Mouse (Mus musculus) forebrain, embryonic 16.5 days (tissue): ENCODE measurements around the gene 1700017B05Rik. TPM values are rescaled to one million over a fixed set of nuclear protein-coding genes. Genes with fewer than 3 reads are reported as not detected.
A peak's percentile ranks its signal among the peaks of the same experiment; 100 is the strongest.
"Not testable (repeated sequence)": the region's sequence is repeated elsewhere in the genome, so short reads cannot be mapped to it uniquely, and the experiment has no call there.

Experiments used
- ATAC-seq: fragments of 200-750 bp; cut with Nextera tagmentation; 2 replicates; pipeline ENCODE4 v1.8.0; 2017; ENCODE audit warnings: mild to moderate bottlenecking, moderate library complexity
- H3K27ac ChIP-seq: fragments of 300-500 bp; sonication (generic); 2 replicates; pipeline ENCODE4 v1.5.1; 2014; ENCODE audit warnings: low read length, control low read depth
- H3K27me3 ChIP-seq: fragments of 300-500 bp; sonication (generic); replicated peaks from 2 replicates; pipeline ENCODE4 v1.6.1; 2014; ENCODE audit warnings: low read length; ENCODE audit not compliant: control insufficient read depth, insufficient read depth
- H3K36me3 ChIP-seq: fragments of 300-500 bp; sonication (generic); 2 replicates; pipeline ENCODE4 v1.6.1; 2014; ENCODE audit not compliant: control insufficient read depth, insufficient read depth
- H3K4me1 ChIP-seq: fragments of 300-500 bp; sonication (generic); replicated peaks from 2 replicates; pipeline ENCODE4 v1.6.1; 2014; ENCODE audit warnings: low read length; ENCODE audit not compliant: control insufficient read depth, insufficient read depth
- H3K4me2 ChIP-seq: fragments of 300-500 bp; sonication (generic); 2 replicates; pipeline ENCODE4 v1.6.1; 2014; ENCODE audit warnings: mild to moderate bottlenecking, low read length, control low read depth
- H3K4me3 ChIP-seq: fragments of 300-500 bp; sonication (generic); replicated peaks from 2 replicates; pipeline ENCODE4 v1.5.1; 2014; ENCODE audit warnings: mild to moderate bottlenecking, low read length, control low read depth
- H3K9ac ChIP-seq: fragments of 300-500 bp; sonication (generic); replicated peaks from 2 replicates; pipeline ENCODE4 v1.6.1; 2014; ENCODE audit warnings: low read depth, low read length, control low read depth
- H3K9me3 ChIP-seq: fragments of 300-500 bp; sonication (generic); 2 replicates; pipeline ENCODE4 v1.6.1; 2016; ENCODE audit warnings: low read length; ENCODE audit not compliant: control insufficient read depth
- WGBS: fragments of 180-500 bp; shearing (Covaris S2); extraction: QIAGEN DNeasy Blood & Tissue Kit; methylation state at CpG from one replicate; pipeline ENCODE4 v1.1.7; 2014; 5-methylcytosine and 5-hydroxymethylcytosine counted together
- polyA plus RNA-seq: library from polyadenylated mRNA; unstranded; fragments of >200 nt; fragmentation: Nextera tagmentation; extraction: Ambion mirVana; gene quantifications from 2 replicates; pipeline ENCODE4 v1.2.1, GENCODE M21; 2015

The 1700017B05Rik gene
- polyA plus RNA-seq, result 4.7 and 5.6 TPM in 2 replicates

- peak; percentile 79 for ATAC-seq
- Histone ChIP-seq H3K4me2 (peak within 1 kb of the TSS; percentile 98), H3K4me3 (peak within 1 kb of the TSS; percentile 68), H3K27ac (no peak within 1 kb of the TSS), H3K36me3 (no peaks in the 10 kb centered on the region), H3K4me1 (peaks cover 11% of the 10 kb centered on the region), H3K9ac (peak within 1 kb of the TSS; percentile 75), H3K27me3 (0 out of 2 replicates have a peak, but pooled peaks cover 4% of the 10 kb centered on the region), H3K9me3 (no peaks in the 10 kb centered on the region)
- under 1% methylated on average over 71 of the region's 87 CpGs for WGBS
These were observed at the start of gene 1700017B05Rik for GRCm38 (mm10) chr9:57261913-57262794. 1700017B05Rik (minus strand) TSS chr9:57262612.

GRCm38 (mm10) chr9:57310895-57311294 is 48.5 kb upstream of the 1700017B05Rik start:
- Histone ChIP-seq H3K27ac (no peak overlapping the region), H3K27me3 (no peaks in the 10 kb centered on the region), H3K4me1 (no peaks in the 10 kb centered on the region), H3K4me3 (no peak overlapping the region), H3K9ac (no peak overlapping the region), H3K9me3 (no peaks in the 10 kb centered on the region), H3K4me2 (no peak overlapping the region), H3K36me3 (no peaks in the 10 kb centered on the region)
- 81% methylated on average over 2 of the region's 2 CpGs for WGBS
- no peak for ATAC-seq

- Histone ChIP-seq H3K9ac (no peak overlapping the region), H3K27me3 (no peaks in the 10 kb centered on the region), H3K27ac (no peak overlapping the region), H3K4me3 (no peak overlapping the region), H3K4me2 (no peak overlapping the region), H3K36me3 (no peaks in the 10 kb centered on the region), H3K4me1 (no peaks in the 10 kb centered on the region), H3K9me3 (no peaks in the 10 kb centered on the region)
- 97% methylated on average over 4 of the region's 4 CpGs for WGBS
- no peak for ATAC-seq
These were observed 46.9 kb upstream of the 1700017B05Rik start for GRCm38 (mm10) chr9:57309353-57309752.

- H3K27ac ChIP-seq, result no peak overlapping the region
- no peaks in the 10 kb centered on the region for H3K36me3 ChIP-seq
- H3K4me1 ChIP-seq, result no peaks in the 10 kb centered on the region
- H3K9me3 ChIP-seq, result no peaks in the 10 kb centered on the region
- no peak overlapping the region for H3K4me2 ChIP-seq
- no peak overlapping the region for H3K9ac ChIP-seq
- H3K27me3 ChIP-seq, result no peaks in the 10 kb centered on the region
- no peak overlapping the region for H3K4me3 ChIP-seq
- ATAC-seq, result no peak
- WGBS, result 86% methylated on average over 4 of the region's 4 CpGs
These were observed 45.0 kb upstream of the 1700017B05Rik start for GRCm38 (mm10) chr9:57307456-57307855.

- ATAC-seq, H3K27ac ChIP-seq: not testable (repeated sequence)
- 92% methylated on average over 4 of the region's 4 CpGs for WGBS
These were observed 42.3 kb upstream of the 1700017B05Rik start for GRCm38 (mm10) chr9:57304716-57305115.

GRCm38 (mm10) chr9:57304251-57304650 is 41.8 kb upstream of the 1700017B05Rik start:
- H3K9me3 ChIP-seq, result no peaks in the 10 kb centered on the region
- no peak overlapping the region for H3K4me2 ChIP-seq
- no peak overlapping the region for H3K9ac ChIP-seq
- H3K36me3 ChIP-seq, result no peaks in the 10 kb centered on the region
- WGBS, result 96% methylated on average over 2 of the region's 2 CpGs
- H3K4me3 ChIP-seq, result no peak overlapping the region
- H3K27me3 ChIP-seq, result no peaks in the 10 kb centered on the region
- H3K4me1 ChIP-seq, result no peaks in the 10 kb centered on the region
- H3K27ac ChIP-seq, result no peak overlapping the region
- no peak for ATAC-seq

More at GRCm38 (mm10) chr9:57304716-57305115, 42.3 kb upstream of the 1700017B05Rik start:
- not testable (repeated sequence) for H3K9ac ChIP-seq, H3K4me2 ChIP-seq, H3K4me1 ChIP-seq, H3K36me3 ChIP-seq, H3K4me3 ChIP-seq, H3K9me3 ChIP-seq, H3K27me3 ChIP-seq

- 100% methylated on average over 1 of the region's 1 CpGs for WGBS
- Histone ChIP-seq H3K27me3 (no peaks in the 10 kb centered on the region), H3K4me3 (no peak overlapping the region), H3K9me3 (no peaks in the 10 kb centered on the region), H3K4me2 (no peak overlapping the region), H3K27ac (no peak overlapping the region), H3K36me3 (no peaks in the 10 kb centered on the region), H3K9ac (no peak overlapping the region), H3K4me1 (no peaks in the 10 kb centered on the region)
- no peak for ATAC-seq
These were observed 40.9 kb upstream of the 1700017B05Rik start for GRCm38 (mm10) chr9:57303356-57303755.

GRCm38 (mm10) chr9:57300825-57301224 is 38.4 kb upstream of the 1700017B05Rik start:
- Histone ChIP-seq H3K27ac (no peak overlapping the region), H3K9me3 (no peaks in the 10 kb centered on the region), H3K9ac (no peak overlapping the region), H3K27me3 (no peaks in the 10 kb centered on the region), H3K4me1 (no peaks in the 10 kb centered on the region), H3K36me3 (no peaks in the 10 kb centered on the region), H3K4me3 (no peak overlapping the region), H3K4me2 (no peak overlapping the region)
- WGBS, result 85% methylated on average over 2 of the region's 2 CpGs
- ATAC-seq, result no peak

- 78% methylated on average over 6 of the region's 6 CpGs for WGBS
- no peak overlapping the region for H3K4me3 ChIP-seq
- H3K27ac ChIP-seq, result no peak overlapping the region
- H3K9ac ChIP-seq, result no peak overlapping the region
- no peak for ATAC-seq
- H3K27me3 ChIP-seq, result no peaks in the 10 kb centered on the region
- no peaks in the 10 kb centered on the region for H3K4me1 ChIP-seq
- no peaks in the 10 kb centered on the region for H3K36me3 ChIP-seq
- no peaks in the 10 kb centered on the region for H3K9me3 ChIP-seq
- no peak overlapping the region for H3K4me2 ChIP-seq
These were observed 37.5 kb upstream of the 1700017B05Rik start for GRCm38 (mm10) chr9:57299790-57300477.
